Mouse (Mus musculus) WW6 (cell line): ENCODE results near the gene Ubc.
"Not testable (repeated sequence)": the region's sequence is repeated elsewhere in the genome, so short reads cannot be mapped to it uniquely, and the experiment has no call there.

ENCODE experiments used
- DNase-seq: peaks from one replicate; pipeline ENCODE4 v3.0.0-alpha.2; 2013; ENCODE audit warnings: low read depth, low spot score

The Ubc gene

GRCm38 (mm10) chr5:125404536-125404902 lies 14.5 kb upstream of the Ubc start:
- no peak for DNase-seq

GRCm38 (mm10) chr5:125403481-125404465 lies 13.8 kb upstream of the Ubc start:
- DNase-seq: no peak

DNA sequence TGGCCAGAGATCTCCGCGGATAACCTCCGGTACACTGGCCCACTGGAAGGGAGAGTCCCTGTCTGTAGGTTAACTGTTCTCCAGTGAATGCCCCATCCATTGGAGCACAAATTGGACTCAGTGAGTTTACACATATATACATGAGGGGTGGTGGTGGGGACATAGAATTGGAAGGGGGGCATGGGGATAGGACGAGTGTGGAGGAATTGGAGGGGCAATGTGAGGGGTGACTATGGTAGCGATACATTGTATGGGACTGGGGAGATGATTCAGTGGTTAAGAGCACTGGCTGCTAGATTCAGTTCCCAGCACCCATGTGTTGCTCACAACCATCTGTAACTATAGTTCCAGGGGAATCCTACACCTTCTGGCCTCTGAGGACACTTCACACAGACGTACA lies 13.0 kb upstream of the Ubc start:
- DNase-seq: no peak

DNA sequence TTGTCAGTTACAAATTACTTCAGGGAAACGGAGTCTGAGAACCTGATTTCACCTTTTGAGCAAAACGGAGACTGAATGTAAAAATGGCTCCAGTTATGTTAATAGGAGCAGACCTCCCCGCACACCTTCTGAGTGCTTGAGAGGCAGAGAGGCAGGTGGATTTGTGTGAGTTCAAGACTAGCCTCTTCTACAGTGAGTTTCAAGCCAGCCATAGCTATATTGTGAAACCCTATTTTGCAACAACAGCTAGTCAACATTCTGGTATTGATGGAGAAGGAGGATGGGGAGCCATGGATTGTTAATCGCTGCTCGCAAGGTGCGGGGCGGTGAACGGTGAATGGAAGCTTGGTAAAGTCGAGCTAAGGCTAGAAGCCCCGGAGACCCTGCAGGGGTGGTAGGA lies 12.5 kb upstream of the Ubc start:
- no peak for DNase-seq

GRCm38 (mm10) chr5:125400903-125401302 lies 10.9 kb upstream of the Ubc start:
- no peak for DNase-seq

GRCm38 (mm10) chr5:125395008-125395407 lies 5.0 kb upstream of the Ubc start:
- no peak for DNase-seq

- no peak for DNase-seq
These were observed 3.9 kb upstream of the Ubc start for GRCm38 (mm10) chr5:125393622-125394603.

DNA sequence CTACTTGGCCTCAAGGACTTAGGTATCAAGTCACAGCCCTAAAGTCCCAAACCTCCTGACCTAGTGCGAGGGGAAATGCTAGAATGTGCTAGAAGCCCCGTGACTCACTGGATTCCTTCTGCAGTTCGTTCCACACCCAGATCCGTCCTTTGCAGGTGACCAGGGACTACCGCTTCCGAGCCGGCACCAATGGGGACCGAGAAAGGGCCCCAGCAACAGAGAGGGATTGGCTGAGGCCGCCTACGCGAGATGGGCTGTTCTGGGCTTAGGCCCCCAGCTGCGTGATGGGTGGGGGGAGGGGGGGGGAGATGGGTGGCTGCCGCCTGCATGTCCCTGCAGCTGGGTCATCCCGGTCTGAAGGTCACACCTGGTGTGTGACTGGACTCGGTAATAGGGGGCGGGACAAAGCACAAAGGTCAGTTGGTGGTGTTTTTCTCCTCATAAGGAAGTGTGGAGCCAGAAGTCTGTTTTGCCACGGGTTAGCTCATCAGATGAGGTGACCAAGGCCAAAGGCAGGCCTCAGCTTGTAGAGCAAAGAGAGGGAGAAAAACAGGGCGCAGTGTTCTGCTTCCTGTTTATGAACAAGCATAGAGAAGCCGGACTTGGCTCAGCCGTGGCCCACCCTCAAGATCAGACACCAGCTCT lies 3.1 kb upstream of the Ubc start:
- no peak for DNase-seq

DNA sequence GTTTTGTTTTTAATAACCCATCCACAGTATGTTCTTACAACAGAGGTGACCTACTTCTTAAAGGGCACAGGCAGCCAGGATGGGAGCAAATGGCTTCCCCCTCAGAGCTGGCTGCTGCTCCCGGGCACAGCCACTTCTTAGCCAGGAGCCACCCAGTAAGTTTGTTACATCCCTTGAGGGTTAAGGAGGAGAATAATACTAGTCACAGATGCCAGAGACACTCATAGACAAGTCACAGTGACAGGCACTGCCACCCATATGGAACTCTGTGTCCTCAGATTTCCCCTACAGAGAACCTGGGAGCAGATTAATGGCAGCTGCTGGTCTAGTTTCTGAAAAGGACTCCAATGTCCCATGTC lies 2.6 kb upstream of the Ubc start:
- DNase-seq: no peak

DNA sequence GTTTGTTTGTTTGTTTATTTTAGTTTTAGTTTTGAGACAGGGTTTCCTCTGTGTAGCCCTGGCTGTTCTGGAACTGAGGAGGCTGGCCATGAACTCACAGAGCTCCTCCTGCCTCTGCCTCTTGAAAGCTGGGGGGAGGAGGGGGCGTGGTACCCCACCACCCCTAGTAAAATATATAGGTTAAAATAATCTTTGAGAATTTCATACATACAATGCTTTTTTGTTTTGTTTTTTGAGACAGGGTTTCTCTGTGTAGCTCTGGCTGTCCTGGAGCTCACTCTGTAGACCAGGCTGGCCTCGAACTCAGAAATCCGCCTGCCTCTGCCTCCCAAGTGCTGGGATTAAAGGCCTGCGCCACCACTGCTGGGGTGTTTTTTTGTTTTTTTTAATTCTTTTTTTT lies 2.2 kb upstream of the Ubc start:
- DNase-seq: not testable (repeated sequence)

DNA sequence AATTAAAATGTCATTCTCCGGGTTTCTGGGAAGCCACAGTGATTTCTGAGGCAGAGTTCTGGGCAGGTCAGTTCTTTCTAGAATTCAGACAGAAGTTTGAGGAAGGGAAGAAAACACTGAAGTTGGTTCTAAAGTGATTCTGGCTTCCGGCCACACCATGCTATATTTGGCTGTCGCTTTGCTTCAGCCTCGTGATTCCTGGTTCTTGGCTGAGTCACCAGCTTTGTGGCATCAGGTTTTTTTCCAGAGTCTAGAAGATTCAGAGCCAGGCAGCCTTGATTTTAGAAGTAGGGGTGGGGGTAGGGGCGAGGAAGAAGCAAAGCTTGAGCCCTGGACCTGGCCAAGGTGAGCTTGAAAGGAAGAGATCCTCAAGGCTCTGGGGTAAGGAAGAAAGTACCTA lies 1.6 kb upstream of the Ubc start:
- no peak for DNase-seq

DNA sequence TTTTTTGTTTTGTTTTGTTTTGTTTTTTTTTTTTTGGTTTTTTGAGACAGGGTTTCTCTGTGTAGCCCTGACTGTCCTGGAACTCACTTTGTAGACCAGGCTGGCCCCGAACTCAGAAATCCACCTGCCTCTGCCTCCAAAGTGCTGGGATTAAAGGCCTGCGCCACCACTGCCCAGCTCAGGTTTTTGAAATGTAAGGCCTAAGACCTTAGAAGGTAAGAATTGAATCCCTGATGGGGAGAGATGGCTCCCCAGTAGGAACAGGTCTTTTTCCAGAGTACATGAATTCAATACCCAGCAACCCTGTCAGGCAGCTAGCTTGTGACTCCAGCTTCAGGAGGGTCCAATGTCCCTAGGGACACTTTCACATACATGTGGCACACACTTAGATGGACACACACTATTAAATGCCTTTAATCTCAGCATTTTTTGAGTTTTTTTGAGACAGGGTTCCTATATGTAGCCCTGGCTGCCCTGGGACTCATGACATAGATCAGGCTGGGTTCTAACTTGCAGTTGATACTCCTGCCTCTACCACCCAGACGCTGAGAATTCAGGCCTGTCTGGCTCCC lies 990 bp upstream of the Ubc start:
- DNase-seq: no peak

DNA sequence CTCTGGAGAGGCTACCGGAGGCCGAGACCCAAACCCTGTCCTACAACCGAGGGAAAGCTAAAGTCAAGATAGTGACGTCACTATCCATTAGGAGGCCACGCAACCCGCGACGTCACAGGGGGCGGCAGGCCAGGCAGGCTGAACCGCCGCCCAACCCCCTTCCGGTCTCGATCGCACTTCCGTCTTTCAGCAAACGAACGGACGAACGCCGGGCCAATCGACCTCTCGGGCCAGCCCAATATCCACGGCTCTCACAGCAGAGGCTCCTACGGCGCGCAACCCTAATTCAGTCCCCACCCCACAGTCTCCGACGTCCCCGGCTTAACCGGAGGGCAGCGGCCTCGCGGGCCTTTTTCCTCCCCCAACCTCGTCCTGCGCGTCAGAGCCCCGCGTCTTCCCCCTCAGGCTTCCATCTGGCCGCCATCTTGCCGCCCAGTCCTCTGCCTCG lies 847 bp downstream of the Ubc start, which contains the start of gene Gm10382:
TSS of gene Gm10382 (plus strand) at position 192 of the 448 bp plus-strand sequence.
- DNase-seq: no peak

- no peak for DNase-seq
These were observed 1.5 kb downstream of the Ubc start for GRCm38 (mm10) chr5:125388358-125389092.

- not testable (repeated sequence) for DNase-seq
These were observed 2.7 kb downstream of the Ubc start for GRCm38 (mm10) chr5:125387295-125387694.

GRCm38 (mm10) chr5:125385215-125385940 lies 4.6 kb downstream of the Ubc start:
- no peak for DNase-seq

DNA sequence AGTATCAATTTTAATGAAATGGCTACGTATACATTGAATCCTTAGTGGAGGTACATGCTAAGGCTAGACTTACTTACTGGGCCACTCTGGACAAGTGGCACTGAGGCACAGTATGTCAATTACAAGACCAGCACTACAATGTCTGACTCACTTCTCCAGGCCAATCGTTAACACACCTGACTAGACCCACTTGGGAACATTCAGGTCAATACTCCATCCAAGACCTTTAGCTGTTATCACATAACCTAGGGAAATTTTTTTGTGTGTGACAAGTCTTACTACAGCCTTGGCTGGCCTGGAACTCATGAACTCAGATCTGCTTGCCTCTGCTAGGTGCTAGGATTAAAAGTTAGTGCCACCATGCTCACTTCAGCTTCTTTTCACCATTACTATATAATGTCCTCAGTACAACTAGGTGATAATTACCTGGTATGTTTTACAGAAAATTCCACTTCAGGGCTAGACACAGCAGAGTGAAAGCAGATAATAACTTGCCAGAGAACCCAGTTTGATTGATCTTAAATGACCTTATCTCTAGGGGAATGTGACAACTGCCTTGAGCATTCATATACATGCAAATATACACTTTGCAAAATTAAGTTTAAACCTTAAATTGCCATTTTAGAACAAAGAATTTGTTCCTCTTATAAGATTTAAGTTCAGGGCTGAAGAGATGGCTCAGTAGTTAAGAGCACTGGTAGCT lies 5.3 kb downstream of the Ubc start:
- no peak for DNase-seq

GRCm38 (mm10) chr5:125383637-125384420 lies 6.2 kb downstream of the Ubc start:
- no peak for DNase-seq
